Mouse (Mus musculus) gastrocnemius, adult 2 months (tissue): ENCODE measurements around the gene Tmem45a. TPM values are rescaled to one million over a fixed set of nuclear protein-coding genes. Genes with fewer than 3 reads are reported as not detected.
"Not testable (repeated sequence)": the region's sequence is repeated elsewhere in the genome, so short reads cannot be mapped to it uniquely, and the experiment has no call there.

ENCODE experiments used
- DNase-seq: peaks from one replicate; pipeline ENCODE4 v3.0.0; 2022
- H3K27ac ChIP-seq: fragments of 200-600 bp; 2 replicates; pipeline ENCODE4 v1.8.1; 2022; ENCODE audit warnings: mild to moderate bottlenecking
- H3K4me3 ChIP-seq: fragments of 200-600 bp; 2 replicates; pipeline ENCODE4 v1.8.1; 2022; ENCODE audit warnings: mild to moderate bottlenecking, moderate library complexity
- CTCF ChIP-seq: fragments of 200-600 bp; IDR thresholded peaks from 2 replicates; pipeline ENCODE4 v1.8.1; 2022; ENCODE audit warnings: antibody characterized with exemption, mild to moderate bottlenecking, moderate library complexity
- intact Hi-C: fragments of 180-260 bp; cut with DNase I; formaldehyde crosslinking; loops from one replicate; pipeline ENCODE4 v1.15.1; 2025
- long read RNA-seq, 2 experiments: library from polyadenylated mRNA; stranded (forward); transcript quantifications; one replicate each; pipeline ENCODE4 v2.0.0; 2021
- total RNA-seq, 2 experiments: library from RNA; stranded (reverse); gene quantifications; 2 replicates each; pipeline ENCODE4 v1.2.3; 2021

The Tmem45a gene
- total RNA-seq: 1 to 10 TPM; 1.8 to 2.8 TPM
- long read RNA-seq, experiment 1, partial matches to known transcripts: 0 of 2 reads
- long read RNA-seq, experiment 1, other reads (novel, unspliced or antisense): 0 of 2 reads
- long read RNA-seq, experiment 2, partial matches to known transcripts: 0 of 1 reads
- long read RNA-seq, experiment 2, other reads (novel, unspliced or antisense): 0 of 1 reads

GRCm38 (mm10) chr16:56885824-56886615 is at the start of gene Tmem45a:
Gene Tmem45a, minus strand, starts transcription at chr16:56886166.
- TF ChIP-seq CTCF: no peak
- DNase-seq: peak; percentile 93
- peak within 1 kb of the TSS; percentile 79 for H3K27ac ChIP-seq
- peak within 1 kb of the TSS; percentile 73 for H3K4me3 ChIP-seq
- intact Hi-C loops: no loop called here

GRCm38 (mm10) chr16:56928023-56928422 is 42.1 kb upstream of the Tmem45a start, which contains the start of gene Lnp1:
Gene Lnp1, minus strand, starts transcription at chr16:56928061.
- TF ChIP-seq CTCF: no peak
- DNase-seq: no peak
- Histone ChIP-seq H3K4me3 (no peak within 1 kb of the TSS), H3K27ac (no peak within 1 kb of the TSS)
- intact Hi-C loops: no loop called here

GRCm38 (mm10) chr16:56920102-56920657 is 34.2 kb upstream of the Tmem45a start:
- no peak overlapping the region for H3K27ac ChIP-seq
- no peak for DNase-seq
- TF ChIP-seq CTCF: peak; percentile 84
- H3K4me3 ChIP-seq: no peak overlapping the region
- intact Hi-C loops: loop anchor here (2.0 kb wide), 1 partner anchor 149 kb away; no protein-coding TSS in a partner anchor

- no peak for TF ChIP-seq CTCF
- H3K4me3 ChIP-seq: no peak overlapping the region
- intact Hi-C loops: loop anchor here (5.0 kb wide), 1 partner anchor 115 kb away; no protein-coding TSS in a partner anchor
- no peak overlapping the region for H3K27ac ChIP-seq
- no peak for DNase-seq
Observed at GRCm38 (mm10) chr16:56917230-56917629, 31.3 kb upstream of the Tmem45a start.

GRCm38 (mm10) chr16:56908986-56909385 is 23.0 kb upstream of the Tmem45a start:
- no peak overlapping the region for H3K27ac ChIP-seq
- H3K4me3 ChIP-seq: no peak overlapping the region
- intact Hi-C loops: no loop called here
- TF ChIP-seq CTCF: no peak
- no peak for DNase-seq

DNA sequence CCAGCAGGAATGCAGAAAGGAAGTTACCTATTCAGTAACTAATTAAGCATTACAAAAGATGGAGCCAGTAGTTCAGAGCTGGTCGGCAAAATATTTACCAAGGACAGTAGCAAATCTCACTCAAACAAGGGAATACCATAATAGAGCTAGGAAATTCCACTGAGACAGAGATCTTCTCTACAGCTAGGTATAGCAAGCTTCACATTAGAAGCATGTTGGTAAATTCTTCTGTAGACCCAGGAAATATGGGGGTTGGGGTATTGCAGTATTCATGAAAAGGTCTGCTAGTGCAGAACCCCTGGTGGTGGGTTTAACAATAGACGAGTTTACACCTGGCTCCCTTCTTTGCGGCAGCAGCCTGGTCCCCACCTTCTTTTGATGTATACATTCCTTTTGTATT is 16.2 kb upstream of the Tmem45a start:
- H3K27ac ChIP-seq, DNase-seq, H3K4me3 ChIP-seq, intact Hi-C loops: not testable (repeated sequence)

DNA sequence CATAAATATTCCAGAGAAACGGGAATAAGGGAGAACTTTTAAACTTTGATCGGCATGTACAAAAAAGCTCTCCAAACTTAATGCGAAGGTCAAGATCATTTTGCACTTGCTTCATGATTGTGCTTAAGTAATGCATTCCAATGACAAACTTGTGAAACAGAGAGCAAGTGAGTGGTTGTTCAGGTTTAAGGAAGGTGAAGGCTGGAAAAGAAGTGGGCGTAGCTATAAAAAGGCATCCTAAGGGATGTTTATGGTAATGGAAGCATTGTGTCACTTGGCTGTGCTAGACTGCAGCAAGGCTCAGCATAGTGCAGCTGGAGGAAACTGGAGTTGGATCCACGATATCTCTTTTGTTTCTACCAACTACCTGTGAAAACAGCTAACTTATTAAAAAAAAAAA is 5.6 kb upstream of the Tmem45a start:
- TF ChIP-seq CTCF: no peak
- no peak overlapping the region for H3K4me3 ChIP-seq
- H3K27ac ChIP-seq: no peak overlapping the region
- intact Hi-C loops: no loop called here
- DNase-seq: no peak

DNA sequence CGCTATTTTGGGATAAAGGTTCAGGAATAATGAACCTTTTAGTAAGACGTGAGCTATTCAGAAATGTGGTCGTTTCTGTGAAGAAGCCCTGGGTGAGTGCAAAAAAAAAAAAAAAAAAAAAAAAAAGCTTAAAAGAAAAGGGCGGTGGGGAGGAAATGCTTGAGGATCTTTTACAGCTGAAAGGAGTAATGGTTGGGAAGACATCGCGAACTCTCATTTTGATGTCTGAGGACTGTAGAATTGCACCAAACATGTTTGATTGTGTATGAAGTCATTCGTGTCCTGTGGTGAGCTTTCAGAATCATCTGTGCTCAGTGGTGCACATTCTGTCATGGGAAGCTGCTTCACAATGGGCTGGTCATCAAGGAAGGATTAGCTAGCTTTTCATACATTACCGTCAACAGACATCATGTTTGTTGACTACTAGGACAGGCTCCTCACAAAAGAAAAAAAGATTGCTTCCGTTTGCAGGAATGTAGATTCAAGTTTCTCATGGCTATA is 700 bp upstream of the Tmem45a start:
- intact Hi-C loops: no loop called here
- no peak overlapping the region for H3K27ac ChIP-seq
- H3K4me3 ChIP-seq: peak overlapping the region; percentile 73
- DNase-seq: no peak
- TF ChIP-seq CTCF: no peak

GRCm38 (mm10) chr16:56884811-56885210 is 1.2 kb downstream of the Tmem45a start:
- no peak for DNase-seq
- Histone ChIP-seq H3K4me3 (peak overlapping the region; percentile 73), H3K27ac (no peak overlapping the region)
- intact Hi-C loops: no loop called here
- no peak for TF ChIP-seq CTCF

DNA sequence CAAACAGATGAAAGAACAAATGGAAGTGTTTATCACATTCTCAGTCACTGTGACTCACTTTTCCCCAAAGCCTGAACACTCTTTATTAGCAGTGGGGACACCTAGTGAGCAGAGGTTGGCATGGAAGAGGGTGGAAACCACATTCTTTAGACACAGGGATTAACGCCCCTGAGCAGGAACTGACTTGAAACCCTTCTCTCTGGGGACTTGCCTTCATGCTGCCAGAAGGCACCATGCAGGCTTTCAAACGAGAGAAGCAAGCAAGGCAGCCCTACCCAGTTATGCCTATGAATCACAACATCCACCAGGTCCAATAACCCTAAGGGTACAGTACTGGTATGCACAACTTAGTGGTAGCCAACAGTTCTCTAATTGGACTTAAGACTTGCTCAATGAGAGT is 12.6 kb downstream of the Tmem45a start:
- Histone ChIP-seq H3K4me3 (no peak overlapping the region), H3K27ac (no peak overlapping the region)
- no peak for TF ChIP-seq CTCF
- DNase-seq: no peak
- intact Hi-C loops: no loop called here

GRCm38 (mm10) chr16:56870458-56870857 is 15.5 kb downstream of the Tmem45a start:
- DNase-seq: no peak
- no peak for TF ChIP-seq CTCF
- intact Hi-C loops: no loop called here
- H3K27ac ChIP-seq: no peak overlapping the region
- H3K4me3 ChIP-seq: no peak overlapping the region

DNA sequence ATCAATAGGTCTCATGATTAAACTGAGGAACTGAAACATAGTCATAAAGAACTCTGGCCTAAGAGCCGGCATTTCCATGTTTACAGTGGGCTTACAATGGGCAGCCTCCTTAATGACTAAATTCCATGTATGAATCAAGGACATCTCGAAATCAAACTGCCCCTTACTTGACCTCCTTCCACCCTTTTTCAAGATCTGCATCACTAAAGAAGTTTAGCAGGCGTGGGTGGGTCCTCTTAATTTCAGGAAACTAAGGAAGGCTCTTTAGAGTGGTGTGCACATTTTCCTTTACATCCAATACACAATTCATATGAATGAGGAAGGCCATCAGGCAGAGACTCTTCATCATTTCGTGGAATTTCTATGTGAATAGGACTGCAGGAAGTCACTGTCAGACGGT is 17.6 kb downstream of the Tmem45a start:
- no peak for TF ChIP-seq CTCF

DNA sequence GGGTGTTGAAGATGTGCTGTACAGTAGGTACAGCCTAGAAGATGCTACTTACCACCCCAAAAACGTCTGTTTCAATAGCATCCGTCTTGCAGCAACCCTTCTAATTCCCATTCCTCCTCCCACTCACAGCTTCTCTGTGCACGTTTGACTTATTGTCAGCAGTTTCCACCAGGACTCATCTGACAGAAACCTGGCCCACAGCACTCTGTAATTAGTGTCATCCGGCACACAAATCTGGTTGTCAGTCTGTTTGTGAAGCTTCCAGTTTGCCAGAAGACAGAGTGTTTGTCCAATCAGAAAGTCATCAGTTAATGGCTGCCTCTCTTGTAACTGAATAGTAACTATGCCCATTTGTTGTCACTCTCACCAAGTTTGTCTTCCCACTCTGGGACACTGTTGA is 18.4 kb downstream of the Tmem45a start:
- DNase-seq: no peak
- TF ChIP-seq CTCF: no peak
- Histone ChIP-seq H3K4me3 (no peak overlapping the region), H3K27ac (no peak overlapping the region)
- intact Hi-C loops: no loop called here

More for the DNA sequence above, 17.6 kb downstream of the Tmem45a start:
- DNase-seq: no peak
- Histone ChIP-seq H3K27ac (no peak overlapping the region), H3K4me3 (no peak overlapping the region)
- intact Hi-C loops: no loop called here
